Comparison of ENCODE assay signal across 8 mouse cellular contexts in the genomic region with DNA sequence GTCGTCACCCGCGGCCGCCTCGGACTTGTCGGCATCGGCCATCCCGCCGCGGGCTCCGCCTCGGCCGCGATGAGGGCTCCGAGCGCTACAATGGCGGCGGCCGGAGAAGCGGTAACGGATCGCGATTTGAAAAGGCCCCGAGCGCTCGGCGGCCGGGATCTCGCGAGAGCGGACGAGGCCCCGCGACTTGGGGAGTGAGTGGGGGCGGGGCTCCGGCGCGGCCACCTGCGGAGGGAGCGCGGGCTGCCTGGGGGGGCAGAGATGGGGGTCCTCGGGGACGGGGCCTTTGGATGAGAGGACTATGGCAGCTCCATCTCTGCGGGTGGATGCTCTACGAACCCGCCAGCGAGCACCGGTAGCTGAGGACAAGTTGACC. TPM values are rescaled to one million over a fixed set of nuclear protein-coding genes. Genes with fewer than 3 reads are reported as not detected.
DNase-seq lines count a peak whose midpoint lies in the region; ATAC-seq and TF ChIP-seq lines count a peak whose summit lies in the region.

TSS of gene Myef2 (minus strand) at position 185 of the 376 bp plus-strand sequence.

- H3K9ac ChIP-seq in hindbrain, embryonic 13.5 days, result peak within 1 kb of the TSS; percentile 99

- H3K36me3 ChIP-seq in hindbrain, embryonic 13.5 days, result no peaks in the 10 kb centered on the region
- no peaks in the 10 kb centered on the region for H3K36me3 ChIP-seq in macrophage (ENCODE audit: inconsistent target)

- in situ Hi-C loops in Patski (cut with MboI; ENCODE audit: low pct_unique_long_range_greater_than_20kb), result loop anchor here (25.0 kb wide), 1 partner anchor 489 kb away; no protein-coding TSS in a partner anchor

- DNase-seq in Patski (ENCODE audit: low read depth, low spot score), result no peak
- peak; percentile 95 to 96 for DNase-seq in cerebellum, postnatal 10 days
- peak; percentile 53 to 69 for DNase-seq in frontal cortex, postnatal 14 days (ENCODE audit: low spot score in 2 of 2)
- DNase-seq in left cerebral cortex, adult 18-20 months (ENCODE audit: low spot score in 2 of 2), result peak; percentile 79 to 82
- peak; percentile 78 for DNase-seq in retina, postnatal 7 days (ENCODE audit: low read depth, low spot score)
- peak; percentile 58 to 69 for DNase-seq in urinary bladder, adult 18-20 months (ENCODE audit: low spot score in 2 of 2)

- H3K9me3 ChIP-seq in hindbrain, embryonic 13.5 days, result no peaks in the 10 kb centered on the region

- no peak for TF ChIP-seq CTCF in Patski (IDR thresholded peaks at IDR 0.05)

- peak; percentile 90 for ATAC-seq in Patski
- ATAC-seq in hindbrain, embryonic 13.5 days (ENCODE audit: low FRiP score), result peak; percentile 87

- POLR2A ChIA-PET in Patski (lab: Charles Lee), result no interaction called here

- H3K4me1 ChIP-seq in hindbrain, embryonic 13.5 days (replicated peaks), result peaks cover 31% of the 10 kb centered on the region

- CTCF ChIA-PET in Patski (lab: Charles Lee), result no interaction called here

- WGBS in hindbrain, embryonic 13.5 days, result under 1% methylated on average over 46 of the region's 48 CpGs
- WGBS in macrophage (ENCODE audit: missing documents), result under 1% methylated on average over 27 of the region's 48 CpGs

- no peaks in the 10 kb centered on the region for H3K27me3 ChIP-seq in Patski
- no peaks in the 10 kb centered on the region for H3K27me3 ChIP-seq in hindbrain, embryonic 13.5 days

- peak within 1 kb of the TSS; percentile 80 for H3K4me2 ChIP-seq in hindbrain, embryonic 13.5 days

- peak within 1 kb of the TSS; percentile 75 for H3K4me3 ChIP-seq in hindbrain, embryonic 13.5 days
- peak within 1 kb of the TSS; percentile 55 for H3K4me3 ChIP-seq in macrophage (ENCODE audit: inconsistent target)

- peaks cover 45% of the 10 kb centered on the region for H3K79me2 ChIP-seq in macrophage (ENCODE audit: inconsistent target)

- peak within 1 kb of the TSS; percentile 98 for H3K27ac ChIP-seq in hindbrain, embryonic 13.5 days
- H3K27ac ChIP-seq in macrophage, result peak within 1 kb of the TSS; percentile 46

RNA-seq across cellular contexts. Expression of gene Myef2, which starts in this region (rescaled TPM):
- polyA plus RNA-seq in Patski (2021) (134 TPM), macrophage (2018) (9.1 to 13.4 TPM (median 10.6 TPM) in 3 replicates)
- polyA plus RNA-seq in hindbrain, embryonic 13.5 days (2015; fragmentation: Nextera tagmentation; extraction: Ambion mirVana), result 241 and 242 TPM in 2 replicates
- total RNA-seq in left cerebral cortex, adult 18-20 months (2021), result 10 to 100 TPM; 81.9 to 90.5 TPM
- 10 to 100 TPM; 27.7 to 89.3 (median 57.1) TPM for total RNA-seq in macrophage (2018; cell fraction: chromatin; rRNA removed)
- 10 to 100 TPM in 13 of 26 experiments, 1 to 10 TPM in 13; 7.1 to 12.5 (median 9.9) TPM for total RNA-seq in macrophage (2018; cell fraction: cytosol; rRNA removed)
- total RNA-seq in macrophage (2018; cell fraction: nucleus; rRNA removed), result 10 to 100 TPM; 24.2 to 48.7 (median 35.8) TPM
